Mouse (Mus musculus): ENCODE measurements around the gene Zfyve9.

Gene Zfyve9

GRCm38 (mm10) chr4:108608651-108609050 is 171.9 kb downstream of the Zfyve9 start:
- DNase-seq, result no peak

GRCm38 (mm10) chr4:108601870-108602269 is 178.7 kb downstream of the Zfyve9 start:
- no peak for DNase-seq

- no peak for DNase-seq
Observed at GRCm38 (mm10) chr4:108598306-108598705, 182.3 kb downstream of the Zfyve9 start.

- no peak for DNase-seq
Observed at GRCm38 (mm10) chr4:108595785-108596184, 184.8 kb downstream of the Zfyve9 start.

- DNase-seq, result no peak
Observed at GRCm38 (mm10) chr4:108593376-108593775, 187.2 kb downstream of the Zfyve9 start.

Data from thymus, postnatal 36 days (tissue).